Mouse (Mus musculus) G1E (cell line): ENCODE results near the gene Tnfrsf8. TPM values are rescaled to one million over a fixed set of nuclear protein-coding genes. Genes with fewer than 3 reads are reported as not detected.

Experiments used
- ATAC-seq: 2 replicates; pipeline ENCODE4 v1.8.0; 2016; ENCODE audit warnings: mild to moderate bottlenecking; ENCODE audit not compliant: insufficient number of reproducible peaks, poor library complexity, low FRiP score, severe bottlenecking; ENCODE audit errors: extremely low read depth
- DNase-seq: peaks from one replicate; pipeline ENCODE4 v3.0.0; 2012; ENCODE audit warnings: low spot score
- H3K27me3 ChIP-seq: 2 replicates; pipeline ENCODE4 v1.6.1; 2012; ENCODE audit warnings: mild to moderate bottlenecking, low read length, inconsistent platforms; ENCODE audit not compliant: insufficient read depth
- H3K36me3 ChIP-seq: replicated peaks from 2 replicates; pipeline ENCODE3; 2012; ENCODE audit warnings: mild to moderate bottlenecking, inconsistent platforms
- H3K4me1 ChIP-seq: 2 replicates; pipeline ENCODE4 v1.6.1; 2012; ENCODE audit warnings: low read depth, low read length, inconsistent platforms, mixed read lengths; ENCODE audit not compliant: insufficient read depth
- H3K4me3 ChIP-seq: 2 replicates; pipeline ENCODE4 v1.5.1; 2012; ENCODE audit warnings: low read depth, mild to moderate bottlenecking, inconsistent platforms, low read length, moderate library complexity, mixed read lengths
- H3K9me3 ChIP-seq: replicated peaks from 2 replicates; pipeline ENCODE4 v1.6.1; 2012; ENCODE audit warnings: inconsistent platforms
- CTCF ChIP-seq: IDR thresholded peaks from 2 replicates; pipeline ENCODE4 v1.5.1; 2012; ENCODE audit warnings: low read depth, low read length, inconsistent platforms, mixed read lengths
- GATA1 ChIP-seq: IDR thresholded peaks from 2 replicates; pipeline ENCODE4 v1.6.1; 2012; ENCODE audit warnings: borderline replicate concordance, low read length, inconsistent platforms, mixed read lengths
- GATA2 ChIP-seq: IDR thresholded peaks from 2 replicates; pipeline ENCODE4 v1.6.1; 2012; ENCODE audit warnings: low read depth, low read length, inconsistent platforms, borderline replicate concordance
- POLR2AphosphoS5 ChIP-seq: IDR thresholded peaks from 2 replicates; pipeline ENCODE4 v1.6.1; 2012; ENCODE audit warnings: low read depth, low read length, inconsistent platforms; ENCODE audit not compliant: insufficient replicate concordance
- TAL1 ChIP-seq: conservative IDR thresholded peaks from 2 replicates; pipeline ENCODE4 v1.6.1; 2012; ENCODE audit warnings: low read depth, low read length, inconsistent platforms, mixed read lengths
- polyA plus RNA-seq: library from polyadenylated mRNA; stranded (reverse); fragments of >175 nt; gene quantifications from 2 replicates; pipeline ENCODE4 v1.2.3, GENCODE M21; 2012
- total RNA-seq, 2 experiments: library from RNA; stranded (forward) in 1 of 2; stranded (reverse) in 1 of 2; fragments of 200-1000 nt in 1 of 2; fragments of >200 nt in 1 of 2; fragmentation: Nextera tagmentation in 1 of 2; gene quantifications; 2 replicates each; pipeline ENCODE4 v1.2.3; 2014 to 2017

Gene Tnfrsf8
- total and polyA plus RNA-seq, 3 experiments, result 0.16 TPM; not detected in 2

DNA sequence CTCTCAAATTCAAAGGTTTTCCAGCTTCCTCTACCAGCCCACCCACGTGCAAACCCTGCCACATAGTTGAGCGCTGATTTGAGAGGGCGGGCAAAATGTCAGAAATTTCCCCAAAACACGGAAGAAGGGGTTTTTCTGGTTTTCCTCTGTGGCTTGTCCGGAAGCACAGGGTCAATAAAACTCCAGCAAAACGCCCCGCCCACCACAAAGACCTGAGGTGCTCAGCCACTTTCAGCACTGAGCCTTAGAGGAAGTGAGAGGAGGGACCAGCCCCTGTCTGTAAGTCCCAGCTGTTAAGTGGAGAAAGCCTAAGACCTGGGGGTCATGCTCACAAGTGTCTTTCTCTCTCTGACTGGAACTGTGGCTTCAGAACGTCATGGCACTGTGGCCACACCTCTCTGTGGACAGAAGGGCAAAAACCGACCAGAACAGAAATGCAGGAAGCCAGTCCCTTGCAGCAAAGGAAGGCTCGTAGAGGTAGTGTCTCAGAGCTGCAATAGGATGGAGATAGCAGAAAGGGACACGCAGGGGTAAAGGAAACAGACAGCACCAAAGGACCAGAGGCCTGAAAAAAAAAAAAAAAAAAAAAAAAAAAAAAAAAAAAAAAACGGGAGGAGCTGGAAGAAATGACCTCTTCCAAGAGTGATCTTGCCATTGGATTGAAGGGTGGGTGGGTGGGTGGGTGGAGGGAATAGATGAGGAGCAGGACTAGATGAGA, 14.6 kb downstream of the Tnfrsf8 start:
- ATAC-seq (no peak), DNase-seq (no peak)
- no peak overlapping the region for H3K4me3 ChIP-seq
- no peaks in the 10 kb centered on the region for H3K36me3 ChIP-seq
- no peaks in the 10 kb centered on the region for H3K4me1 ChIP-seq
- no peaks in the 10 kb centered on the region for H3K27me3 ChIP-seq
- peaks cover 59% of the 10 kb centered on the region for H3K9me3 ChIP-seq
- TF ChIP-seq GATA1 (no peak), CTCF (no peak), POLR2AphosphoS5 (no peak), GATA2 (no peak), TAL1 (no peak)

GRCm38 (mm10) chr4:145299355-145299754, 15.6 kb downstream of the Tnfrsf8 start:
- DNase-seq (no peak), ATAC-seq (no peak)

GRCm38 (mm10) chr4:145298846-145299245, 16.1 kb downstream of the Tnfrsf8 start:
- peaks cover 56% of the 10 kb centered on the region for H3K9me3 ChIP-seq
- no peaks in the 10 kb centered on the region for H3K27me3 ChIP-seq
- TF ChIP-seq POLR2AphosphoS5 (no peak), TAL1 (no peak), GATA2 (no peak), CTCF (no peak), GATA1 (no peak)
- no peaks in the 10 kb centered on the region for H3K36me3 ChIP-seq
- no peak overlapping the region for H3K4me3 ChIP-seq
- no peaks in the 10 kb centered on the region for H3K4me1 ChIP-seq
- DNase-seq, result no peak
- no peak for ATAC-seq

More at GRCm38 (mm10) chr4:145299355-145299754, 15.6 kb downstream of the Tnfrsf8 start:
- Histone ChIP-seq H3K27me3 (no peaks in the 10 kb centered on the region), H3K4me3 (no peak overlapping the region), H3K9me3 (peaks cover 57% of the 10 kb centered on the region), H3K36me3 (no peaks in the 10 kb centered on the region), H3K4me1 (no peaks in the 10 kb centered on the region)
- no peak for TF ChIP-seq GATA1
- no peak for TF ChIP-seq GATA2
- TF ChIP-seq POLR2AphosphoS5, result no peak
- TF ChIP-seq TAL1, result no peak
- TF ChIP-seq CTCF, result no peak

GRCm38 (mm10) chr4:145295589-145296300, 19.2 kb downstream of the Tnfrsf8 start:
- Histone ChIP-seq H3K36me3 (no peaks in the 10 kb centered on the region), H3K4me1 (no peaks in the 10 kb centered on the region), H3K4me3 (no peak overlapping the region), H3K27me3 (no peaks in the 10 kb centered on the region), H3K9me3 (peaks cover 51% of the 10 kb centered on the region)
- ATAC-seq, result no peak
- no peak for DNase-seq
- TF ChIP-seq GATA1 (no peak), CTCF (no peak), GATA2 (no peak)

- DNase-seq (no peak), ATAC-seq (no peak)
- H3K9me3 ChIP-seq, result peaks cover 49% of the 10 kb centered on the region
- no peak for TF ChIP-seq POLR2AphosphoS5
- TF ChIP-seq GATA2, result no peak
- H3K27me3 ChIP-seq, result no peaks in the 10 kb centered on the region
- no peaks in the 10 kb centered on the region for H3K4me1 ChIP-seq
- no peaks in the 10 kb centered on the region for H3K36me3 ChIP-seq
- no peak overlapping the region for H3K4me3 ChIP-seq
Observed at GRCm38 (mm10) chr4:145294588-145294987, 20.4 kb downstream of the Tnfrsf8 start.

DNA sequence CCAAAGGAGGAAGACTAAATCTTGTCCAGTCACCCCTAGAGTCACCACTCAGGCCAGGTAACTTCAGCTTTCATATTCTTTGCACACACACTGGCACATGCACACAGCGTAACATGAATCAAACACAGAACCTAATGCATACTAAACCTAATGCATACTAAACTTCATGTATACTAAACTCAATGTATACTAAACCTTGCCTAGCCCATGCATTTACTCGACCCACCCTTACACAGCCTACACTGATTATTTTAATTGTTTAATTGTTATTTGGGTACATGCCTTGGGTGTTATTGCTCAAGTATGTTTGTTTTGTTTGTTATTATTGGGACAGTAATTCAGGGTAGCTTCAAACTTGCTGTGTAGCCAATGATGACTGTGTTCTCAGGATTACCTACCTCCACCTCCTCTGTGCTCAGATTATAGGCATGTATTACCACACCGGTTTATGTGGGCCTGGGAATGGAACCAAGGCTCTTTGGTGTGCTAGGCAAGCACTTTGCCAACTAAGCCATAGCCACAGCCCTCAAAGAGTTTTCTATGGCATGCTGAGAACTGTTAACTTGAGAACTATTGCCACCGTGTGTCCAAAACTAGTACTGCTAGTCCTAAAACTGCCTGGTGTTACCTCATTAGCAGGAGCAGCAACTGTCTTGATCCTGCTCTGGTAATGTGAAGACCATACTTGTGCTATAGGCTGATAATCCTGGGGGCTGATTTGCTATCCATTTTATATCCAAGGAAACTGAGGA, 28.4 kb downstream of the Tnfrsf8 start:
- Histone ChIP-seq H3K4me3 (no peak overlapping the region), H3K9me3 (peaks cover 35% of the 10 kb centered on the region), H3K36me3 (no peaks in the 10 kb centered on the region), H3K4me1 (no peaks in the 10 kb centered on the region), H3K27me3 (no peaks in the 10 kb centered on the region)
- DNase-seq, result no peak
- ATAC-seq, result no peak; the same call in 1 of the 2 replicates
- TF ChIP-seq GATA1 (no peak), GATA2 (no peak), TAL1 (no peak), CTCF (no peak), POLR2AphosphoS5 (no peak)
